Mouse (Mus musculus): ENCODE results near the gene Pak7. TPM values are rescaled to one million over a fixed set of nuclear protein-coding genes. Genes with fewer than 3 reads are reported as not detected.

Gene Pak7
- polyA plus RNA-seq, 1 experiment, result not detected

GRCm38 (mm10) chr2:136139159-136140069, 248.4 kb downstream of the Pak7 start:
- H3K27ac ChIP-seq (ENCODE audit: control insufficient read depth, insufficient read depth, low read length), result no peak overlapping the region
- no peaks in the 10 kb centered on the region for H3K27me3 ChIP-seq (ENCODE audit: control insufficient read depth, insufficient read depth, low read length)
- H3K4me3 ChIP-seq (ENCODE audit: control insufficient read depth, insufficient read depth, low read length), result no peak overlapping the region
- H3K4me1 ChIP-seq (replicated peaks; ENCODE audit: control insufficient read depth, insufficient read depth, low read length), result no peaks in the 10 kb centered on the region
- TF ChIP-seq CTCF (IDR thresholded peaks at IDR 0.05; ENCODE audit: borderline replicate concordance, control insufficient read depth, extremely low read depth, insufficient read depth, low read length, poor library complexity) (no peak), POLR2A (IDR thresholded peaks at IDR 0.05; ENCODE audit: control insufficient read depth, extremely low read depth, insufficient read depth, low read length, poor library complexity) (no peak)
- no peak for DNase-seq
- no peaks in the 10 kb centered on the region for H3K36me3 ChIP-seq (ENCODE audit: control insufficient read depth, insufficient read depth, low read length)
- 54% methylated on average over 4 of the region's 4 CpGs for WGBS

GRCm38 (mm10) chr2:136138451-136138850, 249.3 kb downstream of the Pak7 start:
- H3K4me1 ChIP-seq (replicated peaks; ENCODE audit: control insufficient read depth, insufficient read depth, low read length), result no peaks in the 10 kb centered on the region
- H3K4me3 ChIP-seq (ENCODE audit: control insufficient read depth, insufficient read depth, low read length), result no peak overlapping the region
- TF ChIP-seq POLR2A (IDR thresholded peaks at IDR 0.05; ENCODE audit: control insufficient read depth, extremely low read depth, insufficient read depth, low read length, poor library complexity) (no peak), CTCF (IDR thresholded peaks at IDR 0.05; ENCODE audit: borderline replicate concordance, control insufficient read depth, extremely low read depth, insufficient read depth, low read length, poor library complexity) (no peak)
- no peaks in the 10 kb centered on the region for H3K36me3 ChIP-seq (ENCODE audit: control insufficient read depth, insufficient read depth, low read length)
- no peak overlapping the region for H3K27ac ChIP-seq (ENCODE audit: control insufficient read depth, insufficient read depth, low read length)
- no peak for DNase-seq
- no peaks in the 10 kb centered on the region for H3K27me3 ChIP-seq (ENCODE audit: control insufficient read depth, insufficient read depth, low read length)

- TF ChIP-seq CTCF (IDR thresholded peaks at IDR 0.05; ENCODE audit: borderline replicate concordance, control insufficient read depth, extremely low read depth, insufficient read depth, low read length, poor library complexity), result no peak
- 22% methylated on average over 6 of the region's 6 CpGs for WGBS
- no peak for DNase-seq
- no peaks in the 10 kb centered on the region for H3K4me1 ChIP-seq (replicated peaks; ENCODE audit: control insufficient read depth, insufficient read depth, low read length)
- no peak overlapping the region for H3K27ac ChIP-seq (ENCODE audit: control insufficient read depth, insufficient read depth, low read length)
- H3K27me3 ChIP-seq (ENCODE audit: control insufficient read depth, insufficient read depth, low read length), result no peaks in the 10 kb centered on the region
- no peak overlapping the region for H3K4me3 ChIP-seq (ENCODE audit: control insufficient read depth, insufficient read depth, low read length)
- H3K36me3 ChIP-seq (ENCODE audit: control insufficient read depth, insufficient read depth, low read length), result no peaks in the 10 kb centered on the region
These were observed 265.9 kb downstream of the Pak7 start for GRCm38 (mm10) chr2:136121867-136122266.

- Histone ChIP-seq H3K27me3 (ENCODE audit: control insufficient read depth, insufficient read depth, low read length) (no peaks in the 10 kb centered on the region), H3K27ac (ENCODE audit: control insufficient read depth, insufficient read depth, low read length) (no peak overlapping the region), H3K4me3 (ENCODE audit: control insufficient read depth, insufficient read depth, low read length) (no peak overlapping the region), H3K4me1 (replicated peaks; ENCODE audit: control insufficient read depth, insufficient read depth, low read length) (no peaks in the 10 kb centered on the region), H3K36me3 (ENCODE audit: control insufficient read depth, insufficient read depth, low read length) (no peaks in the 10 kb centered on the region)
- no peak for DNase-seq
- TF ChIP-seq CTCF (IDR thresholded peaks at IDR 0.05; ENCODE audit: borderline replicate concordance, control insufficient read depth, extremely low read depth, insufficient read depth, low read length, poor library complexity) (no peak), POLR2A (IDR thresholded peaks at IDR 0.05; ENCODE audit: control insufficient read depth, extremely low read depth, insufficient read depth, low read length, poor library complexity) (no peak)
- WGBS, result 95% methylated on average over 2 of the region's 2 CpGs
These were observed 269.8 kb downstream of the Pak7 start for GRCm38 (mm10) chr2:136118006-136118405.

- no peaks in the 10 kb centered on the region for H3K4me1 ChIP-seq (replicated peaks; ENCODE audit: control insufficient read depth, insufficient read depth, low read length)
- H3K4me3 ChIP-seq (ENCODE audit: control insufficient read depth, insufficient read depth, low read length), result no peak overlapping the region
- 58% methylated on average over 6 of the region's 6 CpGs for WGBS
- H3K27me3 ChIP-seq (ENCODE audit: control insufficient read depth, insufficient read depth, low read length), result no peaks in the 10 kb centered on the region
- DNase-seq, result no peak
- no peak for TF ChIP-seq POLR2A (IDR thresholded peaks at IDR 0.05; ENCODE audit: control insufficient read depth, extremely low read depth, insufficient read depth, low read length, poor library complexity)
- no peak for TF ChIP-seq CTCF (IDR thresholded peaks at IDR 0.05; ENCODE audit: borderline replicate concordance, control insufficient read depth, extremely low read depth, insufficient read depth, low read length, poor library complexity)
- no peak overlapping the region for H3K27ac ChIP-seq (ENCODE audit: control insufficient read depth, insufficient read depth, low read length)
- no peaks in the 10 kb centered on the region for H3K36me3 ChIP-seq (ENCODE audit: control insufficient read depth, insufficient read depth, low read length)
These were observed 274.4 kb downstream of the Pak7 start for GRCm38 (mm10) chr2:136113374-136113773.

- H3K4me1 ChIP-seq (replicated peaks; ENCODE audit: control insufficient read depth, insufficient read depth, low read length), result no peaks in the 10 kb centered on the region
- 42% methylated on average over 2 of the region's 2 CpGs for WGBS
- H3K27ac ChIP-seq (ENCODE audit: control insufficient read depth, insufficient read depth, low read length), result no peak overlapping the region
- no peak for DNase-seq
- H3K36me3 ChIP-seq (ENCODE audit: control insufficient read depth, insufficient read depth, low read length), result no peaks in the 10 kb centered on the region
- TF ChIP-seq CTCF (IDR thresholded peaks at IDR 0.05; ENCODE audit: borderline replicate concordance, control insufficient read depth, extremely low read depth, insufficient read depth, low read length, poor library complexity), result no peak
- no peak for TF ChIP-seq POLR2A (IDR thresholded peaks at IDR 0.05; ENCODE audit: control insufficient read depth, extremely low read depth, insufficient read depth, low read length, poor library complexity)
- no peaks in the 10 kb centered on the region for H3K27me3 ChIP-seq (ENCODE audit: control insufficient read depth, insufficient read depth, low read length)
- H3K4me3 ChIP-seq (ENCODE audit: control insufficient read depth, insufficient read depth, low read length), result no peak overlapping the region
These were observed 278.8 kb downstream of the Pak7 start for GRCm38 (mm10) chr2:136109038-136109363.

All from thymus, adult 2 months (tissue).